Mouse (Mus musculus): ENCODE data around the gene Doc2a. TPM values are rescaled to one million over a fixed set of nuclear protein-coding genes. Genes with fewer than 3 reads are reported as not detected.
"Not testable (repeated sequence)": the region's sequence is repeated elsewhere in the genome, so short reads cannot be mapped to it uniquely, and the experiment has no call there.

The Doc2a gene
- polyA plus RNA-seq, 1 experiment from 2014 or later, result 1.9 TPM

DNA sequence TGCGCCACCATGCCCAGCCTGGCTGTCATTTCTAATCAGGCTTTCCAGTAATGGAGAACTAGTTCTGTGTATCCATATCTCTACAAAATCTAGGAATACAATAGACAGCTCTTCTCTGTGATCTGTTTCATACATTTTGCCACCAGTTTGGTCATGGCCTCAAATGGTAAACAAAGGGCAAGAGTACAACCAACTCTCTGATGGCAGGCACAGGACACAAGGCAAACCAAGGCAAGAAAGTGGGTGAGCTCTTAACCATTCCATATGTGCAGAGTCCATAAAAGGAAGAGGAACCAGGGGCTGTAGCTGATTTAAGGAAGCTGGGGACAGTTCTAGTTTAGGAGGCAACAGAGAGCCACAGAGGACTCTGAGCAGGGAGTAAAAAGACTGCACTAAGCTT is 30.0 kb downstream of the Doc2a start:
- no peak overlapping the region for H3K9ac ChIP-seq
- H3K4me2 ChIP-seq, result no peak overlapping the region
- 83% methylated on average over 1 of the region's 1 CpGs for WGBS
- no peaks in the 10 kb centered on the region for H3K9me3 ChIP-seq
- H3K27me3 ChIP-seq, result no peaks in the 10 kb centered on the region
- H3K4me3 ChIP-seq, result no peak overlapping the region
- peaks cover 88% of the 10 kb centered on the region for H3K36me3 ChIP-seq
- no peak for ATAC-seq (ENCODE audit: insufficient number of reproducible peaks, insufficient read depth, low FRiP score, low TSS enrichment, low read depth)
- peaks cover 15% of the 10 kb centered on the region for H3K4me1 ChIP-seq
- no peak overlapping the region for H3K27ac ChIP-seq

DNA sequence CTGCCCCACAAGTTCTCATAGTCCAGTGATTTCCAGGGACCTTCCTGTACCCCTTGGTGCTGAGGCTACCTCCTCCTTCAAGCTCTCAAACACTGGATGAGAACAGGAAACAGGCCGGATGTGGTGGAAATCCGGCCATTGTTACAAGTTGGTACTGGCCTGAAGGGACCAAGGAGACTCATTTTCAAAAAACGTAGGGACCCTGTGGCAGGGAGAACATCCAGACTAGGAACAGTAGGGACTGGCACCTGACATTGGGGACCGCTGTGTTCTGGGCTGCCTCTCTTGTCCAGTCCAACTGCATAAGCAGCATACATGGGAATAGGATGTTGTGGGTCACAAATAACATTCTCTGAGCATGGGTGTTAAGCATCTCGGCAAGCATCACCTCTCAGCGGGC is 33.8 kb downstream of the Doc2a start:
- 76% methylated on average over 6 of the region's 6 CpGs for WGBS
- Histone ChIP-seq H3K9ac (peak overlapping the region; percentile 93; the same call in 1 of the 2 replicates), H3K4me2 (peak overlapping the region; percentile 100), H3K4me1 (peaks cover 32% of the 10 kb centered on the region), H3K27me3 (no peaks in the 10 kb centered on the region), H3K36me3 (peaks cover 51% of the 10 kb centered on the region), H3K9me3 (no peaks in the 10 kb centered on the region), H3K4me3 (peak overlapping the region; percentile 77; the same call in 1 of the 2 replicates), H3K27ac (0 out of 2 replicates have a peak overlapping the region, but pooled peaks have one; percentile 24)
- ATAC-seq (ENCODE audit: insufficient number of reproducible peaks, insufficient read depth, low FRiP score, low TSS enrichment, low read depth), result no peak

DNA sequence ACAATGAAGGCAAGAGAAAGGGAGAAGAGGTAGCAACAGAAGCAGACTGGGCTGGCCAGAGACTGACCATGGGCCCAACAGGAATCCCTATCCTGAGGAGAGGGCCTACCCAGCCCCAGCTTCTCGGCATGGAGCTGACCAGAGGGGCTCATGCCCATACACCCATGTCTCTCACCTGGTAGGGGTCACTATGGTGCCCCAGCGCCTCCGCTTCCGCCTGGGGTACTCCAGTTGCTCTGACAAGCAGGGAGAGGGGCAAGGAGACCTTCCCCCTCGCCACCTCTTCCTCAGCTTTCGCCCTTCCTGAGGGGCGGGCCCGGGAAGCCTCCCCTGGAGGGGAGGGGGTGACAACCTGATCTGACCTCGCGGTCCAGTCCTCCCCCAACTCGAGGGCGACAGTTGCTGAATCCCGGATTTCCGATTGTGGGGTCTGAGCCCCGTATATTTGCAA is 36.5 kb downstream of the Doc2a start:
- ATAC-seq (ENCODE audit: insufficient number of reproducible peaks, insufficient read depth, low FRiP score, low TSS enrichment, low read depth), result no peak
- peak overlapping the region; percentile 93 for H3K9ac ChIP-seq
- H3K27ac ChIP-seq, result peak overlapping the region; percentile 93
- WGBS, result 0% methylated on average over 14 of the region's 15 CpGs
- peaks cover 26% of the 10 kb centered on the region for H3K36me3 ChIP-seq
- peak overlapping the region; percentile 77 for H3K4me3 ChIP-seq
- H3K27me3 ChIP-seq, result no peaks in the 10 kb centered on the region
- H3K4me2 ChIP-seq, result peak overlapping the region; percentile 100
- peaks cover 32% of the 10 kb centered on the region for H3K4me1 ChIP-seq
- no peaks in the 10 kb centered on the region for H3K9me3 ChIP-seq

DNA sequence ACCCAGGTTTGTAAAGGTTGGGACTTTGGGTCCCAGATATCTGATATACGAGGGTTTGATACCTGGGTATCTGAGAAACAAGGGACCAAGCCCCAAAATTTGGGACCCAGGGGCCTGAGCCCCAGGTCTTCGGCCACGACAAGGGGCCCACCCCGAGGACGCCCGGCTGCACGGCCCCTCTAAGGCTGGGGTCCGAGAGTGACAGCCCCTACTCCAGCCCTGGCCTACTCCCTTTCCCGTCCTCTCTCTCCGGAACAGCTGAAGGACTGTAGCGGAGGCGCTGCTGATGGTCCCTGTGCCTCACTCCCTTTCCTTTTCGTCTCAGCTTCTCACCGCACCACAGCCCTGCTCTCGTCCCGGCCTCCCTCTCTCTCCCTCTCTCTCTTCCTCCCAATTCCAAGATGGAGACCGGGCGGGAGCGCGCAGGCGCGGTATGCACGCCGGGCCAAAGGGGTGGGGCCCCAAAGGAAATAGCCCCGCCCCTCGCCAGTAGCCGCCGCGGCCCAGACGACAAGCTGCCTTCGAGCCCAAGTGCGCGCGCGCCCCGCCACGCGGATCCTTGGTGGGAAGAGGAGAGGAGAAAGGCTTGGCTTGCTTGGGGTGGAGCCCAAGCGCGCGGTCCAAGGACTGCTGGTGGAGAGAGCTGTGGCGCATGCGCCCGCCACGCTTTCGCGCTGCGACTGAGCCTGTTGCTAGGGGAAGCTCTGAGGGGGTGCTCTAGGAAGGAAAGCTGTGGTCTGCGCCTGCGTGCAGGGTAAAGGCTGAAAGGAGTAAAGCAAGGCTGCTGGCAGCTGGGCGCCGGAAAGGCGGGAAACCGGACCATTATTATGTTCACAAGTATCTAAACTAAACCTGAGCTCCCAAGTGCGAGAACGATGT is 37.3 kb downstream of the Doc2a start, which contains the start of gene Taok2:
Gene Taok2 (minus strand): TSS at position 418 of the 879 bp plus-strand sequence.
- peak within 1 kb of the TSS; percentile 93 for H3K27ac ChIP-seq
- no peaks in the 10 kb centered on the region for H3K9me3 ChIP-seq
- H3K4me3 ChIP-seq, result peak within 1 kb of the TSS; percentile 77
- peaks cover 32% of the 10 kb centered on the region for H3K4me1 ChIP-seq
- H3K4me2 ChIP-seq, result peak within 1 kb of the TSS; percentile 100
- peak; percentile 99 for ATAC-seq (ENCODE audit: insufficient number of reproducible peaks, insufficient read depth, low FRiP score, low TSS enrichment, low read depth)
- H3K27me3 ChIP-seq, result no peaks in the 10 kb centered on the region
- under 1% methylated on average over 55 of the region's 56 CpGs for WGBS
- H3K36me3 ChIP-seq, result peaks cover 21% of the 10 kb centered on the region
- peak within 1 kb of the TSS; percentile 93 for H3K9ac ChIP-seq

DNA sequence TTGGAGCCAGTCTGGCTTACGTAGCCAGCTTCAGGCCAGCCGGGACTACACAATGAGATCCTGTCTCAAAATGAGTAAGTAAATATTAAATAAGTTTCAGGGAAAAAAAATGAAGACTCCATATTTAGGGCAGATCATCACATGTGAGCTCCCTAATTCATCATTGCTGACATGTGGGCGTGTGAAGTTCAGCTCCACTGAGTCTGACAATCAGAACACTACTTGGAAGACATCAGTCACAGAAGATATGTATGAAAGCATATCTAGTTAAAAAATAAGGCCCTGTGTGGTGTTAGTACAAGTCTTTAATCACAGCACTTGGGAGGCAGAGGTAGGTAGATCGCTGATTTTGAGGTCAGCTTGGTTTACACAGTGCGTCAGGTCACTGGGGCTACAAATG is 40.1 kb downstream of the Doc2a start:
- no peak overlapping the region for H3K4me2 ChIP-seq
- no peaks in the 10 kb centered on the region for H3K9me3 ChIP-seq
- H3K4me1 ChIP-seq, result peaks cover 17% of the 10 kb centered on the region
- H3K4me3 ChIP-seq, result no peak overlapping the region
- 85% methylated on average over 5 of the region's 5 CpGs for WGBS
- no peak overlapping the region for H3K27ac ChIP-seq
- no peak for ATAC-seq (ENCODE audit: insufficient number of reproducible peaks, insufficient read depth, low FRiP score, low TSS enrichment, low read depth)
- H3K9ac ChIP-seq, result no peak overlapping the region
- no peaks in the 10 kb centered on the region for H3K27me3 ChIP-seq
- H3K36me3 ChIP-seq, result peaks cover 13% of the 10 kb centered on the region

DNA sequence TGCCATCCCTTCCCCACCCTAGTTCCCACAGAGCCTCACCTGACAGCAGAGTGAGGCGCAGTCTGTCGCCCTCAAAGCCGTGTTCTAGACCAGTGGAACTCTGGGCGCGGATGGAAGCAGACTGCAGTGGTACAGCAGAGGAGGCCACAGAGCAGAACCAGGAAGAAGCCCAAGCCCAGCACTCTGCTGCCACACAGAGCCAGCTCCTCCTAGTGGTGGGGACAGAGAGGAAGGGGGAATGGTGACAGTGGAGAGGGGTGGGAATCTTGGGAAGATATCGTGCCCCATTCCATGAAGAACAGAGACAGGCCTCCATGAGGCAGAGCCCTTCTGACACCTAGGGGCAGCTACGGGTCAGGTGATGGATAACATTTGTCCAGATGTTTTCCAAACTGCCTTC is 41.6 kb downstream of the Doc2a start:
- H3K4me3 ChIP-seq, result no peak overlapping the region
- no peak overlapping the region for H3K4me2 ChIP-seq
- H3K27me3 ChIP-seq, result no peaks in the 10 kb centered on the region
- no peaks in the 10 kb centered on the region for H3K9me3 ChIP-seq
- no peak for ATAC-seq (ENCODE audit: insufficient number of reproducible peaks, insufficient read depth, low FRiP score, low TSS enrichment, low read depth)
- 53% methylated on average over 7 of the region's 7 CpGs for WGBS
- peaks cover 13% of the 10 kb centered on the region for H3K36me3 ChIP-seq
- H3K9ac ChIP-seq, result no peak overlapping the region
- H3K27ac ChIP-seq, result no peak overlapping the region
- H3K4me1 ChIP-seq, result peaks cover 2% of the 10 kb centered on the region; the same call in 1 of the 2 replicates

DNA sequence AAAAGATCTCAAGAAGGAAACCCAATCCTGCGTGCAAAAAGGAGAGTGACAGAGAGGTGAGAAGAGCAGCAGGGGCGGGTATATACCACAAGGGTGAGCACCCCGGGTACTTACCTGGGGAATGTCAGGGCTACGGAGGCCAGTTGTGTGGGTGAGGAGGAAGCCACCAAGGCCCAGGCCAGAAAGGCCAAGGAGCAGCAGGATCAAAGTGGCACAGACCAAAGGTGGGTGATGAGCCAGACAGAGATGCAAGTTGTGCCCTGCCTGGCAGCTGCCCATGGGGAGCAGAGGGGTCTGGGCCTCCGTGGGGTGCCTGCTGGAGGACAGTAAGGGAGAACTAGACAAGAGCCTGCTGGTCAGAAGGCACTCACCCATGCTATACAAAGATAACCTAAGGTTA is 49.7 kb downstream of the Doc2a start:
- no peak overlapping the region for H3K9ac ChIP-seq
- H3K4me1 ChIP-seq, result peaks cover 17% of the 10 kb centered on the region
- H3K27ac ChIP-seq, result no peak overlapping the region
- ATAC-seq (ENCODE audit: insufficient number of reproducible peaks, insufficient read depth, low FRiP score, low TSS enrichment, low read depth), result no peak
- 91% methylated on average over 5 of the region's 5 CpGs for WGBS
- no peak overlapping the region for H3K4me3 ChIP-seq
- peaks cover under 1% of the 10 kb centered on the region; the same call in 1 of the 2 replicates for H3K36me3 ChIP-seq
- no peaks in the 10 kb centered on the region for H3K9me3 ChIP-seq
- H3K4me2 ChIP-seq, result peak overlapping the region; percentile 77; the same call in 1 of the 2 replicates
- no peaks in the 10 kb centered on the region for H3K27me3 ChIP-seq

DNA sequence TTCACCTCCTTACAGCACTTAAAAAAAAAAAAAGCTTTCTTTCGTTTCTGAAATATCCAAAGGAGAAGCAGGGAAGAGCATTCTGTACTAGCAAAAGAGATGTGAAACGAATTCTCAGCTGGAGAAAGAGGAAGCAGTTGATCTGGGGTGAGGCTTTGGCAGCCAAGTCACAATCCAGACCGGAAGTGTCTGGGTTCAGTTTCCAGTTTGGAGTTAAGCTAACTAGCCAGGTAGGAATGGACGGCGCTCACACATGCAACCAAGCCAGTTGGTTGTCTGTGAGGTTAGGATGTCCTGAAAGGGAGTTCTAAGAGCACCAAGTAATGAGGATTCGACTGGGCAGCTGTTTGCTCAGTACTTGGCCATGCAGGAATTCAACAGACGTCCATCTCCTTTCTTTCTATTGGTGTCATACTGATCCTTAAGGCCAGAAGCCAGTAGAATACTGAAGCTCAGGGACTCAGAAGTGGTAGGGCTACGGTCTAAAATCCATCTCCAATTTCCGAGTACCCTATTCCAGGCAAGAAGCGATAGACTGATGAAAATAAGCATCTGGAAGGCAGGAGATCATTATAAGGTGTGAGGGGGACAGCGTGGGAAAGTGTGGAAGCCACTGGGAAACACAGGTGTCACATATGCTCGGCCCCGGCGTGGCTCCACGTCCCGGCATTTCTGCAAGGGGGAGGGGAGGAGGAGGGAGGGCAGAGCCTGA is 50.3 kb downstream of the Doc2a start:
- Histone ChIP-seq H3K4me2 (peak overlapping the region; percentile 77), H3K36me3 (no peaks in the 10 kb centered on the region), H3K4me3 (peak overlapping the region; percentile 69), H3K27ac (peak overlapping the region; percentile 39; the same call in 1 of the 2 replicates), H3K9ac (peak overlapping the region; percentile 87), H3K9me3 (no peaks in the 10 kb centered on the region), H3K27me3 (no peaks in the 10 kb centered on the region), H3K4me1 (peaks cover 17% of the 10 kb centered on the region)
- ATAC-seq (ENCODE audit: insufficient number of reproducible peaks, insufficient read depth, low FRiP score, low TSS enrichment, low read depth), result 0 out of 2 replicates have a peak, but pooled peaks have one; percentile 32
- 22% methylated on average over 16 of the region's 16 CpGs for WGBS

DNA sequence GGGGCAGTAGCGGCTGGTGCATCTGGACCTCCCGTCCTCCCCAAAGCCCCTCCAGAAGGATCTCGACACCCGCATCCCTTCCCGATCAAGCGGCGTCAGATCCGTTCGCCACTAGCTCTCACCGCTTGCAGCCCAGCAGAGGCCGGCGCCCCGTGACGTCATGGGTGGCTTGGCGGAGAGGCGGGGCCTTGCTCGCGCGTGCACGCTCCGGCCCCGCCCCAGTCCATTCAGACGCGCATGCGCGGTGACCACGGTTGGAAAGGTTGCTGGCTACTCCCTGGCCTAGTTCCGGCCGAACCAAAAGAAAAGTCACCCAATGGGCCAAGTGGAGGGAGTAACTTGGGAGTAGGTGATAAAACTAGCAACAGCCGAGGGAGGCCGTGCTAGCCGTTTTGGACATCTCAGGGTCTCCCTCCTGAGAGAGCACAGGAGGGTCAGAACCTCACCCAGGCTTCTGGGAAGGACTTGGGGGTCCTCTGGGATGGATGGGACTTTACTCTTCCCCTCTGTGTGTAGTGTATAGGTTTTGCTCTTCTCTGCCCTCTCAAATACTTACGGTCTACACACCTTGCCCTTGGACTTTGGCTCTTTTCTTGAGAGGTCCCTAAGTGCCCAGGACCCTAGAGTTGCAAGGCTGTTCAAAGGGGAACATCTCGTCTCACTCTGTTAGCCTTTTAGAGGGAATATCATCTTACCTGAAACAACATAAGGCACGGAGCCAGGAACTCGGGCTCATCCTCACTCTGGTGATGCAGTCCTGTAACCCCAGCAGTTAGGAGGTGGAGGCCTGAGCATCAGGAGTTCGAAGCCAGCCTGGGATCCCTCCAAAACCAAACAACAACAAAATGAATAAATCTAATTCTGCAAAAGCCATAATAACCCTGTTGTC is 51.1 kb downstream of the Doc2a start:
- Histone ChIP-seq H3K9ac (peak overlapping the region; percentile 87), H3K4me2 (peak overlapping the region; percentile 77), H3K27me3 (no peaks in the 10 kb centered on the region), H3K4me3 (peak overlapping the region; percentile 69), H3K4me1 (peaks cover 17% of the 10 kb centered on the region), H3K9me3 (no peaks in the 10 kb centered on the region), H3K36me3 (no peaks in the 10 kb centered on the region), H3K27ac (peak overlapping the region; percentile 39; the same call in 1 of the 2 replicates)
- ATAC-seq (ENCODE audit: insufficient number of reproducible peaks, insufficient read depth, low FRiP score, low TSS enrichment, low read depth), result peak; percentile 91
- 11% methylated on average over 37 of the region's 37 CpGs for WGBS

DNA sequence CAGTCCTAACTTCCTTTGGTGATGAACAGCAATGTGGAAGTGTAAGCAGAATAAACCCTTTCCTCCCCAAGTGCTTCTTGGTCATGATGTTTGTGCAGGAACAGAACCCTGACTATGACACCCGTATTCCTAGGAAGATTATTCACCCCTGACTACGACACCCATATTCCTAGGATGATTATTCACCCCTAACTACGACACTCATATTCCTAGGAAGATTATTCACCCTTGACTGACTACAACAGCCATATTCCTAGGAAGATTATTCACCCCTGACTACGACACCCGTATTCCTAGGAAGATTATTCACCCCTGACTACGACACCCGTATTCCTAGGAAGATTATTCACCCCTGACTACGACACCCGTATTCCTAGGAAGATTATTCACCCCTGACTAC is 52.6 kb downstream of the Doc2a start:
- WGBS, result 94% methylated on average over 9 of the region's 9 CpGs
- H3K27me3 ChIP-seq, result not testable (repeated sequence)

More for the DNA sequence above, 52.6 kb downstream of the Doc2a start:
- H3K4me2 ChIP-seq; H3K9me3 ChIP-seq; H3K27ac ChIP-seq; H3K36me3 ChIP-seq; H3K9ac ChIP-seq; H3K4me3 ChIP-seq; ATAC-seq (ENCODE audit: insufficient number of reproducible peaks, insufficient read depth, low FRiP score, low TSS enrichment, low read depth): not testable (repeated sequence)
- H3K4me1 ChIP-seq, result peaks cover 17% of the 10 kb centered on the region

Data from embryonic facial prominence, embryonic 13.5 days (tissue).